Mouse (Mus musculus) neural tube, embryonic 12.5 days (tissue): ENCODE measurements at regions not wholly inside any gene's neighbourhood (a gene's known extent, or its start where the extent isn't known, plus 50 kb on each side); places are given as distances from the start of the nearest gene placed in this dataset.

Experiments used
- ATAC-seq: fragments of 200-750 bp; cut with Nextera tagmentation; 2 replicates; pipeline ENCODE4 v1.8.0; 2017; ENCODE audit warnings: low read depth, mild to moderate bottlenecking, moderate TSS enrichment, moderate library complexity; ENCODE audit not compliant: low FRiP score
- H3K27ac ChIP-seq: fragments of 300-500 bp; sonication (generic); 2 replicates; pipeline ENCODE4 v1.5.1; 2016
- H3K27me3 ChIP-seq: fragments of 300-500 bp; sonication (generic); replicated peaks from 2 replicates; pipeline ENCODE4 v1.6.1; 2016; ENCODE audit warnings: mild to moderate bottlenecking
- H3K36me3 ChIP-seq: fragments of 300-500 bp; sonication (generic); 2 replicates; pipeline ENCODE4 v1.6.1; 2016; ENCODE audit warnings: mild to moderate bottlenecking
- H3K4me1 ChIP-seq: fragments of 300-500 bp; sonication (generic); 2 replicates; pipeline ENCODE4 v1.6.1; 2016
- H3K4me2 ChIP-seq: fragments of 300-500 bp; sonication (generic); replicated peaks from 2 replicates; pipeline ENCODE4 v1.6.1; 2016; ENCODE audit warnings: mild to moderate bottlenecking
- H3K4me3 ChIP-seq: fragments of 300-500 bp; sonication (generic); 2 replicates; pipeline ENCODE4 v1.5.1; 2016
- H3K9ac ChIP-seq: fragments of 300-500 bp; sonication (generic); 2 replicates; pipeline ENCODE4 v1.6.1; 2016; ENCODE audit warnings: mild to moderate bottlenecking
- H3K9me3 ChIP-seq: fragments of 300-500 bp; sonication (generic); 2 replicates; pipeline ENCODE4 v1.6.1; 2016; ENCODE audit warnings: mild to moderate bottlenecking
- WGBS: fragments of 180-500 bp; shearing (Covaris S2); methylation state at CpG from one replicate; pipeline ENCODE4 v1.1.7; 2016; 5-methylcytosine and 5-hydroxymethylcytosine counted together

DNA sequence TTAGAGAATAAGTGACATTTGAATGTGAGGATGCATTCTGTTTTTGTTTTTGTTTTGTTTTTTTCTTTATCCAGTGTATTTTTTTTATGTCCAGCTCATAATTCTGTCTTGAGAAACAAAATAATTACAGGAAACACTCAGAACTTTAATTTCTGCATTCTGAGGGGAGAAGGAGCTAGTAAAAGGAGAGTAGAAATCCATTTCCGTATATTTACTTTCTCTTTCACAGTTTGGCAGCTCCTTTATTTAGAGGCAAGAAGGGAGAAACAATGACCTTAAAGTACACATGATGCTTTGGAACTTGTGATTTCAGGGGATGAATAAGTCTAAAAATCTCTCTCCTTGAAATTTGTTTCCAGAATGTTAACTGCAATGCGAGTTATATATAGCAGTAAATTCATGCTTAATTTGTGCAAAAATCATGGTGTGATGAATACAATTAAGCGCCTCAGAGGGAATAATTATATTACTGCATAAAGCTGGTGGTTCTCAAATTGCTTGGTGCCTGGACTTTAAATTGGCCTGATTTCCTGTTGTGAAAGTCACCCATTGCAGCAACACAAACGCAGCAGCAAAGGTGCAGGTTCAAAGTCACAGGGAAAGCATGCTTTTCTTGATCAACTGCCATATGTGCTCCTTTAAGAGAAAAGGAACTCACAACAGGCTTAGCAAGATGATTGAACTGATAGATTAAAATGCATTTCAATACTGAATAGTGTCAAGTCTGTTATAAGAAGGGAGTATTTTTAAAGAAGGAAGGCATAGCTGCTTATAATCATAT lies 733.9 kb downstream of the Dach1 start:
- ATAC-seq: no peak
- no peaks in the 10 kb centered on the region for H3K36me3 ChIP-seq
- H3K4me2 ChIP-seq: no peak overlapping the region
- H3K27ac ChIP-seq: no peak overlapping the region
- WGBS: 68% methylated on average over 4 of the region's 4 CpGs
- no peak overlapping the region for H3K9ac ChIP-seq
- no peak overlapping the region for H3K4me3 ChIP-seq
- no peaks in the 10 kb centered on the region for H3K9me3 ChIP-seq
- H3K27me3 ChIP-seq: no peaks in the 10 kb centered on the region
- no peaks in the 10 kb centered on the region for H3K4me1 ChIP-seq

GRCm38 (mm10) chr14:97431221-97431620 lies 738.3 kb downstream of the Dach1 start:
- no peak overlapping the region for H3K9ac ChIP-seq
- H3K27me3 ChIP-seq: no peaks in the 10 kb centered on the region
- no peaks in the 10 kb centered on the region for H3K4me1 ChIP-seq
- H3K27ac ChIP-seq: no peak overlapping the region
- no peaks in the 10 kb centered on the region for H3K36me3 ChIP-seq
- no peak for ATAC-seq
- no peaks in the 10 kb centered on the region for H3K9me3 ChIP-seq
- H3K4me3 ChIP-seq: no peak overlapping the region
- H3K4me2 ChIP-seq: no peak overlapping the region
- WGBS: 79% methylated on average over 3 of the region's 3 CpGs

DNA sequence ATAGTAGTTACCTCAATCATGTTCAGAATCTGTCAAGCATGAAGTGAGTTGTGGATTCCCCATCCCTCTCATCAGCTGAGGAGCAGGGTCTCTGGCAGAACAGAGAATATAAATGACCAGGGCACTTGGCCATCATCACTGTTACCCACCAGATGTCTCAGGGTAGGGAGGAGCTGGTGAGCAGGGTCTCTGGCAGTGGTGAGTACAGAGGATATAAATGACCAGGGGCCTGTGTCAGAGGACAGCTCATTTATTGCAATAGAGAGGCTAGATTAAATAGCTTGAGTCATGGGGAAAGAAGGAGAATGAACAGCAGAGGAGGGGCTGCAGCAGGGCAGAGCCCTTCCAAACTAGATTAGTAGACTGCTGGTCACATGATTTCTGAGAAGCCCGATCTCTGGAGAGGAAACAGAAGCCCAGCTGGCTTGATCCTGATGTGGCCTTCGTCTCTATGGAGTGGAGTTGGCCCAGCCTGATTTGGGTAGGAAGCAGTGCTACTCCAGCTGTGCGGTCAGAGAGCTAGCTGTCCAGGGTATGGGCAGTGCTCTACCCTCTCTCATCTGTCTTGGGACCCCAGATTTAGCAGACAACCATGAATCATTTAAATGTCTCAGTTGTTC lies 766.3 kb downstream of the Dach1 start:
- WGBS: 68% methylated on average over 3 of the region's 3 CpGs
- H3K36me3 ChIP-seq: no peaks in the 10 kb centered on the region
- H3K9me3 ChIP-seq: no peaks in the 10 kb centered on the region
- no peaks in the 10 kb centered on the region for H3K27me3 ChIP-seq
- no peak overlapping the region for H3K9ac ChIP-seq
- H3K4me2 ChIP-seq: no peak overlapping the region
- no peaks in the 10 kb centered on the region for H3K4me1 ChIP-seq
- peak; percentile 17; the same call in 1 of the 2 replicates for ATAC-seq
- H3K27ac ChIP-seq: no peak overlapping the region
- no peak overlapping the region for H3K4me3 ChIP-seq

DNA sequence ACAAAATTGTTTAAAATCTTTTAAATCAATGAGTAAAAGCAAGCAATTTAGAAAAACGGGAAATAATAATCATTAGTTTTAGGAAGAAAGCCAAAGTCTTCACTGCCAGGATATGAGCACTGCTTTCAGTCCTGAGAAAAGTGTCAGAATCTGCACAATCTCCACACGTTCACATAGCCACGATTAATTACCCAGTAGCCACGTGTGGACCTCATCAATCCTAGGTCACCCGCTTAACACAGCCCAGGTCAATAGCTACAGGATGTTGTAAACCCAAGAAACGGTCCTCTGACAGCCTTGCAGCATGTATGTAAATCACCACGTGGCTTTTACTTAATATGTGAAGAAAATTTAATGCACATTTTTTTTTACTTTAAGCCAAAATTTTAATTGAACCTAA lies 773.2 kb downstream of the Dach1 start:
- Histone ChIP-seq H3K4me2 (no peak overlapping the region), H3K27ac (no peak overlapping the region), H3K4me3 (no peak overlapping the region), H3K4me1 (no peaks in the 10 kb centered on the region), H3K27me3 (no peaks in the 10 kb centered on the region), H3K9me3 (no peaks in the 10 kb centered on the region), H3K9ac (no peak overlapping the region), H3K36me3 (no peaks in the 10 kb centered on the region)
- peak; percentile 80 for ATAC-seq
- 31% methylated on average over 7 of the region's 7 CpGs for WGBS

GRCm38 (mm10) chr14:97395750-97396377 lies 773.7 kb downstream of the Dach1 start:
- Histone ChIP-seq H3K4me1 (no peaks in the 10 kb centered on the region), H3K9me3 (no peaks in the 10 kb centered on the region), H3K36me3 (no peaks in the 10 kb centered on the region), H3K4me3 (no peak overlapping the region), H3K4me2 (no peak overlapping the region; the same call in 1 of the 2 replicates), H3K27me3 (no peaks in the 10 kb centered on the region), H3K27ac (no peak overlapping the region), H3K9ac (no peak overlapping the region)
- WGBS: 53% methylated on average over 7 of the region's 7 CpGs
- ATAC-seq: peak; percentile 86

- H3K4me2 ChIP-seq: no peak overlapping the region
- no peak overlapping the region for H3K9ac ChIP-seq
- no peaks in the 10 kb centered on the region for H3K27me3 ChIP-seq
- WGBS: 75% methylated on average over 2 of the region's 2 CpGs
- H3K9me3 ChIP-seq: no peaks in the 10 kb centered on the region
- H3K4me1 ChIP-seq: no peaks in the 10 kb centered on the region
- no peaks in the 10 kb centered on the region for H3K36me3 ChIP-seq
- H3K4me3 ChIP-seq: no peak overlapping the region
- H3K27ac ChIP-seq: no peak overlapping the region
- no peak for ATAC-seq
Measured at GRCm38 (mm10) chr14:97389005-97389404, 780.6 kb downstream of the Dach1 start.

GRCm38 (mm10) chr14:97380131-97380530 lies 789.4 kb downstream of the Dach1 start:
- Histone ChIP-seq H3K4me1 (no peaks in the 10 kb centered on the region), H3K4me2 (no peak overlapping the region), H3K9me3 (no peaks in the 10 kb centered on the region), H3K9ac (no peak overlapping the region), H3K27ac (no peak overlapping the region), H3K4me3 (no peak overlapping the region), H3K36me3 (no peaks in the 10 kb centered on the region), H3K27me3 (no peaks in the 10 kb centered on the region)
- WGBS: 84% methylated on average over 3 of the region's 3 CpGs
- ATAC-seq: no peak

DNA sequence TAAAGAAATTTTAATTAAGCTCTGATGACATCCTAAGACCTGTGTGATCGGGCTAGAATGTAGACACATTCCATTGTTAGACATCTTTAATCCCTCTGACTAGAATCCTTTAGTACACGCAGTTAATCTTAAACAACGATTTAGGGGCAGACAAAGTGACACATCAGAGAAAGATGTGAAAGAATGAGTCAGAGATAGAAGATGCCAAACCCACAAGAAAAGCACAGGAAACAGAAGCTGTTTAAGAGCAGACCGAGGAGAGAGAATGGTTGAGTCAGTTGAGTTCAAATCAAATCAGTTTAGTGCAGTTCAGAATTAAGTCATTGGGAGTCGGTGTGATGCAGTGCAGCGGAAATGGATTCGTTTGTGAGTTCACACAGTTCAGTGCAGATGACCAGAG lies 812.6 kb downstream of the Dach1 start:
- Histone ChIP-seq H3K4me3 (no peak overlapping the region), H3K27me3 (no peaks in the 10 kb centered on the region), H3K9ac (no peak overlapping the region), H3K4me1 (no peaks in the 10 kb centered on the region), H3K9me3 (no peaks in the 10 kb centered on the region), H3K27ac (no peak overlapping the region), H3K36me3 (no peaks in the 10 kb centered on the region), H3K4me2 (no peak overlapping the region)
- no peak for ATAC-seq
- 92% methylated on average over 7 of the region's 7 CpGs for WGBS

DNA sequence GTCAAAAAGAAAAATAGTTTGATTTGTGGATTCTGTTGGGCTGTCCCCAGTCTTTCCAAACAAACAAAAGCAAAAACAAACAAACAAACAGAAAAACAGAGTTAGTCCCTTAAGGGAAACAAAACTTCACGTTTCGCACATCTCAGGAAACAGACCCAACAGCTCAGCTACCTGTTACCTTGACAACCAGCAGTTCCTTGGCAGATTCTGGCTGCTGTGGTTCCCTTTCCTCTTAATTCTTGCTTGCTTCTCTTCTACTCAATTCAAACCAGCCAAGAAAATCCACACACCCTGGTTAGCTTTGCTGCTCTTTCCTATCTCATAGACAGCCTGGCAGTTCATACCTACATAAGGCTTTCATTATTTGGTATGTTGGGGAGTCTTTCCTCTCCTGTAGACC lies 821.6 kb downstream of the Dach1 start:
- Histone ChIP-seq H3K27me3 (no peaks in the 10 kb centered on the region), H3K9me3 (no peaks in the 10 kb centered on the region), H3K36me3 (no peaks in the 10 kb centered on the region), H3K4me3 (no peak overlapping the region), H3K27ac (no peak overlapping the region), H3K9ac (no peak overlapping the region), H3K4me2 (no peak overlapping the region), H3K4me1 (no peaks in the 10 kb centered on the region)
- no peak for ATAC-seq
- 85% methylated on average over 2 of the region's 2 CpGs for WGBS

DNA sequence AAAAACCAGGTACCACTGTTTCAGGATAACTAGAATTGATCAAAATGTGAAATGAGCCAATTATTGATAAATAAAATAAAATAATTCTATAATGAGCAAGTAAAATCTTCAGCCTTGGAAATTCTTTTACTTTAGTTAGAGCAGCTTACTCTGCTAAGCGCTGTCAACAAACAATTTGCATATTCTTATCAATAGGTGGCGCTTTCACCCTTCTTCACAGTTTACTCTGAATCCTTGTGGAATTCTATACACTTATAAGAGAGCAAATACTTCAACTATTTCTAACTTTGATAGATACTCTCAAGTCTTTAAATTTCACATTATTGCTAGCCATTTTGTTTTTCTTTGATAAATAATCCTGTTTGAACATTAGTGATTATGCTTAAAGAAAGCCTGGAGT lies 812.5 kb upstream of the Klhl1 start:
- H3K27me3 ChIP-seq: no peaks in the 10 kb centered on the region
- no peak overlapping the region for H3K9ac ChIP-seq
- no peak overlapping the region for H3K4me3 ChIP-seq
- no peaks in the 10 kb centered on the region for H3K36me3 ChIP-seq
- H3K4me2 ChIP-seq: no peak overlapping the region
- WGBS: 9% methylated on average over 2 of the region's 2 CpGs
- ATAC-seq: no peak
- H3K4me1 ChIP-seq: no peaks in the 10 kb centered on the region
- H3K9me3 ChIP-seq: no peaks in the 10 kb centered on the region
- no peak overlapping the region for H3K27ac ChIP-seq

- Histone ChIP-seq H3K27me3 (no peaks in the 10 kb centered on the region), H3K9ac (no peak overlapping the region), H3K4me1 (no peaks in the 10 kb centered on the region), H3K36me3 (no peaks in the 10 kb centered on the region), H3K4me2 (no peak overlapping the region), H3K9me3 (no peaks in the 10 kb centered on the region), H3K27ac (no peak overlapping the region), H3K4me3 (no peak overlapping the region)
- ATAC-seq: peak; percentile 78; the same call in 1 of the 2 replicates
- WGBS: 39% methylated on average over 3 of the region's 3 CpGs
Measured at GRCm38 (mm10) chr14:97329979-97330378, 811.1 kb upstream of the Klhl1 start.

DNA sequence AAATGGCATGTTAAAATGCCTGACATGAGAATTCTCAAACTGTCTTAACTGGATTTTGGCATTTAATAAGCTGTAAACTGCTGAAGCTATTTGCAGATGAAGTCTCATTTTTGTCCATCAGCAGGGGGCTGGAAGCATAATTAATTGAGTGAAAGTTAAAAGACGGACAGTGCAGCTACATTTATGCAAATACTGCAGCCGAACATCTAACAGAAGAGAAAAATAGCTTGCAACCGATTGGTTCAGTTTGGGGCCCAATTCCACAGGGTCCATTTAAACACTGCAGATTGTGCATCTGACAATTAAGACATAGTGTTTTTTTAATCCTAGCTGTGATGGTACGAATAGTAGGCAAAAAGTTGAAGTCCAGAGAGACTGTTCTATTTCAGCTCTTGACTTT lies 774.2 kb upstream of the Klhl1 start:
- no peak overlapping the region for H3K9ac ChIP-seq
- H3K9me3 ChIP-seq: no peaks in the 10 kb centered on the region
- no peaks in the 10 kb centered on the region for H3K27me3 ChIP-seq
- 59% methylated on average over 4 of the region's 4 CpGs for WGBS
- H3K36me3 ChIP-seq: no peaks in the 10 kb centered on the region
- no peak for ATAC-seq
- no peak overlapping the region for H3K27ac ChIP-seq
- H3K4me3 ChIP-seq: no peak overlapping the region
- no peak overlapping the region for H3K4me2 ChIP-seq
- H3K4me1 ChIP-seq: no peaks in the 10 kb centered on the region
